Mouse (Mus musculus) right cerebral cortex, postnatal 36 days (tissue): Measurements from ENCODE around the gene Ccdc96.

Source experiments
- DNase-seq, 2 experiments: peaks; one replicate each; pipeline ENCODE4 v3.0.0; 2022; ENCODE audit warnings: low spot score in 2 of 2, mixed read lengths in 1 of 2

Gene Ccdc96

DNA sequence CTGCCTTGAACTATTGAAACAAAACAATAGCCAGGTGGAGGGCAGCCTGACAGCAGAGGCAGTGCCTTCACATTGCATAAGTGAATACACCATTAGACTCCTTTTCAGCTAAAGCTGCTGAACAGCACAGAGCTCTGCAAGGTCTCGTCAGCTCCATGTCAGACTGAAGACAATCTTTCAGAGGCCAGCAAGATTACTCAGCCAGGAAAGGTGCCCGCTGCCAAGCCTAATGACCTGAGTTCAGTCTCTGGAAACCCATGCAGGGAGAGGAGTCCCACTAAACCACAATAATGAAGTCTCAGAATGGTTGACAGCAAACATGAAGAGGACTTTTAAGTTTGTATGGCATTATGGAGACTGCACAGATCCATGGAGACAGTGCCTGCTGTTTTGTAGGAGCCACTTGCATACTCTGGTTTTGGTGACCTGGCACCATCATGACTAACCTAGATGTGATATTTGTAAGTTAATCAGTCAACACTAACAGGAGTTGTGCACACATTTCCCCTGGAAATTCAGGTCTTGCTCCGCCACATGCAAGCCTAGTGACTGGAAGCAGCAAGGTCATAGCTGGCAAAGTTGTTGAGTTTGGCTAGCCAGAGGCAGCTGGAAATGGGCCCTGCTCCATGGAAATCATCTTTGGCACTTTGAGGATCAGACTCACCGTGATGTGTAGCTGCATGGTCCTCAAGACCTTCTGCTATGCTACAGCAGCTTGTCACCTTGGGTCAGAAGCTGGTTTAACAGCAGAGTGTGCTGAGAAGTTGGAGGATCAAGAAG lies 11.3 kb upstream of the Ccdc96 start:
- DNase-seq: no peak

DNA sequence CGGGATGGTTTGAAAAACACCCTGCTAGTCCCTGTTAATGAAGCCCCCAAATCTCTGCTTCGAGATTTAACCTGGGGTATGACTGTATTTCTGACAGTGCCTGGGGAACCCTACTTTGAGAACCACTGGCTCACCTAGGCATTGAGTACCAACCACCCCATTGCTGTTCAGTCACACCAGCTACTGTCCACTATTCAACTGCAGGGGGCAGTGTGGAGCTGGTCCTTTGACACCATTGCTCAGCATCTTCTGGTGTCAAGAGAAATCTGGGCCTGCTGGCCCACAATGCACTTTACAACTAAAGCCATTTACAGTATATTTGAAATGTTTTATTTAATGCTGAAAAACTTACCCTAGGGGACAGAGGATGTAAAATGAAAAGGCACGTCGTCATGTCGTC lies 10.1 kb upstream of the Ccdc96 start:
- peak in 1 of 2 experiments; percentile 42 for DNase-seq

DNA sequence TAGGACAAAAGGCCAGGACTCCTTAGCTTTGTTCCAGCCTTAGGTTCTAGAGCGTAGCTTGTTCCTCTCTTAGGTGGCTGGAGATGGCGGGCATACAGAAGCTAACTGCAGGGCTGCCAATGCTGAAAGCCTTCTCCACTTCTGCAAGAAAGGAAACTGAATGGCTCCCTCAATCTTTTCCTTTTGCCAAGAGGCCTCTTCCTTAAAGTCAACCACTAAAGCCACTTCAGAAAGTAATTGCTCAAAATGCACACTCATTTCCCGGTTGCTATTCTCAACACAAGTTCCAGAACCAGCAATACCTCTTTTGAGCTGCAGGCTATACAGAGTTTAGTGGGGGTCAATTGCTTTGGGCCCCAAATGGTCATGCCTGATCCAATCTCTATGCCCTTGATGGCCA lies 6.9 kb upstream of the Ccdc96 start:
- no peak for DNase-seq

DNA sequence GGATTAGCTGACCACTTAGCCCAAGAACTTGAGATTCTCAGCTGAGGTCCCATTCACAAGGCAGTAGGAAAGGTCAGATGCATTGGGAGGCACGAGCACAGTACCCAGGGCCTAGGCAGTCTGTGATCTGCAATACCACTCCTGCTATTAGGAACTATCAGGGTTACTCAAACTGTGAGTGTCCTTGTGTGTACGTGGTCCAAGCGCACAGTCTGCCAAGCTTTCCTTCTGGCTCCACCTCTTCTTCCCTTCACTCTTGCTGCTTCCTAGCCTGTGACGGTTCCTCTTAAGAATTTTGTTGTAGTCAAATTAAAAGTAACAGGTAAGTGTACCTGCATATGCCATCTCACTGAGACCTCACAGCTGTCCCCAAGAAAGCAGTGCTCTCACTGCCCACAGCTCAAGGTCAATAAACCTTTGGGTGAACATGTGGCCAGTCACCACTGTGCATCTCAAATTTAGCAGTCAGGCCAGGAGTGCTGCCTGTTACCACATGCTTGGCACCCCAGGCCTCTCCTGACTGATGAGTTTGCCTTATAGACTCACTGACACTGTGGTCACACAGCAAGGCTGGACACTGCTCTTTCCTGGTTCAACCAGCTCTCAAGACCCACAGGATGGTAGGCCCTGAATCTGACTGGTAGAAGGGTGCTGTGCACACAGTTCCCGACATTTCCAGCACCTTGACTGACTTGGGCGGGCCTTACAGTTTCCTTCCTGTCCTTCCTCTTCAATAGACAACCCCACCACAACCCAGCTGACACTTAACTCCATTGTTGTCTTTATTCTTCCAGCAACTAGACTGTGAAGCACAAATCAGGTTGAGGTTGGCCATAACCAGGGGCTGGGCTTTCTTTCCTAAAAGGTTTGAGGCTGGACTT lies 5.6 kb upstream of the Ccdc96 start:
- DNase-seq: no peak

DNA sequence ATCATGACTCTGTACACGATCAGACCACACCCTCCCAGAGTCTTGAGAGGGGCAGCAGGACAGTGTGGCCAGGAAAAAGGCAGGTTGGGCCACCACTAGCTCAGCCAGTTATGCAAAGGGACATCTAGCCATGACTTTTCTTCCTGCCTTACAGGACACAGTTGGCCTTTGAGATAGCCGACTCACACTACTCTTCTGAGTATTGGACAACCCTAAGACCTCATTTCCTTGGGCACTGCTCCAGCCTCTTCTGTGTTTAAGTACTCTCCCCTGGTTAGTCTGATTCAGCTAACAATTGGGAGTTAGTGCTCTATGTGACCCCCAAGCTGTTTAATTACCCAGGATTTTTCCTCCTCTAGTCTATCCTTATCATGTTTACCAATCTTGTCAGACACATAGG lies 4.7 kb upstream of the Ccdc96 start:
- DNase-seq: no peak

DNA sequence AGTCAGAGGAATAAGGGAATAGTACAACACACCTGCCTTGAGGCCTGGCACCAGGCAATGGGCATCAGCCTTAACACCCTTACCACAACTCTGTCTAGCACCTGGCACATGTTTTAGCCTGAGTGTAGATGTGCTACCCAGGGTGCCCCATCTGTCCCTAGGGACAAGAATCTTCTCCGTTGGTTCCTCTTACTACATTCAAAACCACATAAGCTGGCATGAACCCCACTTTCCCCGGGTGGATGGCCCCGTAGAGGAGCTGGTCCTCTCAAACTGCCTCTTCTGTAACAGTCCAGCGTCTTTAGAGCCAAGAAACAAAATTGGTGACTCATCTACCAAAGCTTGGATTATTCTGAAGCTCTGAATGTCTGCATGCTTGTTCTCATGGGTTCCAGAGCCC lies 4.0 kb upstream of the Ccdc96 start:
- no peak for DNase-seq

DNA sequence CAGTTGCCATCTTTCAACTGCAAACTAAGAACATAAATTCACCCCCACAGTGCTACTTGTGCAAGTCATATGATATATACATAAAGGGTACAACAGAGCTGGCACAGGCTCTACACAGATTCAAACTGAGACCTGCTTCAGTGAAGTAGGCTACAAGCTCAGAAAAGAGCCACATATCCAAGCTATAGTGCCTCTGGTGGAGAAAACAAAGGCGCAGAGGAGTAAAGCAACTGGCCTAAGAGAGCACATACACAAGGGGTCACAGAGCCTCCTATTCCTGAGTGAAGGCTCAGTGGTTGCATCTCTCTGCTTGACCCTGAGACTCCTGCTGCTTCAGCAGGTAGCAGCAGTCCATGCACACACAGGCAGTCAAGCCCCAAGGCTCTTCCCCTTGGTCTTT lies 3.3 kb upstream of the Ccdc96 start:
- DNase-seq: no peak

DNA sequence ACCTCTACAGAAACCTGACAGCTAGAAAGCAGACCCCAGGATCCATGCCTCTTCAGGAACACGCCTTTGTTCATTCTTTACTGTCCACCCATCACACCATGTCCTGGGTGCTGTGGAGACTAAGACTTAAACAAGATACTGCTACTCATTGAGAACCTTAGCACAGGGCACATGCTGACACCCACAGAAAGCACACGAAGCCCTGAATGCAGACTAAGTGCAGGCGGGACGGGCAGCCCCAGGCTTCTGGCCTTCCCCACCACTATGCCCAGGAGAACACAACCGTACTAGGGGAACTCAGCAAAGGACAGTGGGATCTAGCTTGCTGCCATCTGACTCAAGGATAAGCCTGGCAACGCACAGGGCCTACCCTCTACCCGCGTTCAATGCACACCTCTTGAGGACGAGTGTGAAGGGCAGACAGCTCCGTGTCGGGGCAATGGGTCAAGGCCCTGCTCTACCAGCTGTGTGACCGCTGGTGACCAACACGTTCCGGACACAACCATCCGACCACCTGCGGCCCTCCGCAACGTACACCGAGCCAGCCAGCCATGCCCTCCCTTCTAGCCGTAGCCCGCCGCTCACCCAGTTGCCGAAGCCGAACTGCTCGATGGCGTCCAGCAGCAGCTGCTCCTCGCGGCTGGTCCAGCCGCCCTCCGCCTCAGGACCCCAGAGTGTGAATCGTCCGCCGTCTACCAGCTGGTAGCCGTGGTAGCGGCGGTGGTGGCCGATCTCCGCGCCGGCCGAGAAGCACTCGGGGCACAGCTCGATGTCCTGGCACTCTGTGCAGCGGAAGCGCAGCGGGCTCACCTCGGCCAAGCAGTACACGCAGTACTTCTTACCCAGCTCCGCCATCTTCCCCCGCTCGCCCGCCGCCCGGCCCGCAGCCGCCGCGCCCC lies 936 bp upstream of the Ccdc96 start:
- no peak for DNase-seq

DNA sequence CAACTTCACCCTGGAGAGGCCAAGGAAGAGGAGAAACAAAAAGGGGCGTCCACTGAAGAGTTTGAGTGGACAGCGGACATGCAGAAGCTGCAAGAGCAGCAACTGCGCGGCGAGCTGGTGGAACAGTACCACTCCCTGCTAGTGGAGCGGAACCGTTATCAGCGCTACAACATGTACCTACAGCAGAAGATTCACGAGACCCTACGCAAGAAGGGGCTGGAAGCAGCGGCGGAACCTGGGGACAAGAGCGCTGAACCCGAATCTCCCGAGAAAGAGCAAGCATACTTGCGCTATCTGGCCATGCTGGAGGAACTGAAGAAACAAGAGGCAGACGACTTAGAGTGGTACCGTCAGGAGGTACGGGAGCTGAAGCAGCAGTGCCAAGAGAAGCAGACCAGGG lies 918 bp downstream of the Ccdc96 start:
- DNase-seq: no peak

DNA sequence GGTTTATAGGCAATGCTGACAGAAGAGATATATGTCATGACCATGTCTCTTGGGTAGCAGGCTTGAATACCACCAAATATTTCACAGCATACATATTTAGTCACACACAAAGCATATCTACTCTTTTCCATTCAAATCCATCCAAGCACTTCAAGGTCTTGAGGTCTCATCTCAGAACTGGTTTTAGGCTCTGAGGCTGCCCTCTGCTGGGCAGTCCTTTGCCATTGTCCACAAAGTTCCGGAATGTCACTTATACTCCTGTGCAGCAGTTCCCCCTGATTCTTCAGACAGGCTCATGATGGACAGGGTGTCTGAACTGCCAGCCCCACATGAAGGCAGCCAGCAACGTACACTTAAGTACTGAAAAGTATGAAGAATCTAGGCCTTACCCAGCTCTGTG lies 4.8 kb downstream of the Ccdc96 start:
- no peak for DNase-seq

DNA sequence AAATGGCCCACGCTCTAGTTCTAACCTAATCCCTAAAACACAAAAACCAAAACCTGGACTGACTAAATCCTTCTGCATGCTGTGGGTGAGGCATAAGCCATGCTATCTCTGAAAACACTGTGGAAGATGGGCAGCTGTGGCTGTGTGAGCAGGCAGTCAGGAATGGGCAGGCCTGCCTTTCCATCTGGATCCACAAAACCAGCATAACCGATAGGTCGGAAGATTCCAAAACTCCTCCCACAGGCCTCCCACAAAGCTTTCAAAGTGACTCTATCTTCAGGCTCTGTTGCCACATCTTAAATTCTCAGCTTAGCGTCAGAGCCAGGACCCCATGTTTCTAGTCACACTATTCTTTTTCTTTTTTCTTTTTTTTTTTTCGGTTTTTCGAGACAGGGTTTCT lies 9.5 kb downstream of the Ccdc96 start:
- DNase-seq: peak in 1 of 2 experiments; percentile 55

DNA sequence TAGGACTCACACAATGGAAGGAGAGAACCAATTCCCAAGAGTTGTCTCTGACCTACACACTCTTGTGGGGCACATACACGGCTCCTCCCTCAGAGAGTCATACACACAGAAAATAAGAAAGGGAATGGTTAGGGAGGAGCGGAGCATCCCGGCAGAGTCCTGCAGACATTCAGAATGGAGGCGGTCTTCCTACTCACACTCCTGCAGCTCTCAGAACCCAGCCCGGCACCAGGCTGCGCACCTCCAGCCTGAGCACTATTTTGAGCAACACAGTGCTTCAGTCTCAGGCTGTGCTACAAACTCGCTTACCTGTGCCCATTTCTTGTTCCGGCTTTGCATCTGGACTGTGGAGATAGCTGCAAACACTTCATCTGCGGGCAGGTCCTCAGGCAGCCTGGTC lies 10.3 kb downstream of the Ccdc96 start:
- no peak for DNase-seq

DNA sequence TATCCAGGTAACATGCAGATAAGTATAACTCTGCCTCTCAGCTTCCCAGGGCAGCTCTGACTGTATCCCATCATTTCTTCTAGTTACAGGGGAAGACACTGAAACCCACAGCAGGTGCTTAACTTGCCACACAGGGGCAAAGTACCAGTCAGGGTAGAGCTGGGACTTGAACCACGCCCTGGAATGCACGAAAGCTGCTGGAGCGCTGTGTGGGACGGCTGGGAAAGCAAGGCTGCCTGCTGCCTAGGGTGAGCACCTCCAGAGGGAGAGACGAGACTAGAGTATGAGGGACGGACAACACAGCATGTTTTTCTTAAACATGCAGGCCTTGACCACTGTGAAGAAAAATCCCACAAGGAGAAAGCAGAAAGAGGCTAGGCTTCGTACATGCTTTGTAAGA lies 20.8 kb downstream of the Ccdc96 start:
- no peak for DNase-seq

DNA sequence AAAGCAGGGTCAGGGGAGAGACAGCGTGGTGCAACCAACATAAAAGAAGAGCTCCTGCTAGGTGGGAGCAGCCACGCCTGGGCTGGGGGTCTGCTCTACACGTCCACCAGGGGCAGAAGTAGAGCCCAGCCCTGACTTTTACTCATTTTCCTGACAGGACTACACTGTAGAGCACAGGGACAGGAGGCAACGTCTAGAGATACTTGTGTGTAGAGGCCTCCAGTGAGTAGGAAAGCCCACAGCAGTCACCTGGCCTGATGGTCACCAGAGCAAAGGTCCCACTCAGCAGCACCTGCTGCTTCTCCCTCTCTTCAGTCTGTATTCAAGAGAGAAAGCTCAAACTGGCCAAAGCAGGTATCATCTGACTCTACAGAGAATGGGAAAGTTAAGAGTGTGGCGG lies 21.3 kb downstream of the Ccdc96 start:
- DNase-seq: no peak

DNA sequence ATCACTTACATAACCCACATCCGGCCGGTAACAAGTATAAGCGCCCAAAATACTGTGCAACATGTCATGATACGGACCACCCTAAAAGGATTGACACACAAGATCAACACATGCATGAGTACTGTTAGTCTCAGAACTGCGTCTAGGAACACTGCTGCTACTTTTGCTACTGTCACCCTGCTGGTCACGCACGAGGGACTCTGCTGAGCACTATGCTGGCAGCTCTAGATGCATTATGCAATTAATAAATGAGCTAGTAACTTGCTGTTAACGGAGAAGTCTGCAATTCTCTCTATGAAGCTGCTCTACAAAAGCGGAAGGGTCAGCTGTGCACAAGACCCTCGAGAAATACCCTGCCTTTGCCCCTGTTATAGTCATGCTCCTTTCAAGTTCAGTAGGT lies 24.0 kb downstream of the Ccdc96 start:
- DNase-seq: no peak

DNA sequence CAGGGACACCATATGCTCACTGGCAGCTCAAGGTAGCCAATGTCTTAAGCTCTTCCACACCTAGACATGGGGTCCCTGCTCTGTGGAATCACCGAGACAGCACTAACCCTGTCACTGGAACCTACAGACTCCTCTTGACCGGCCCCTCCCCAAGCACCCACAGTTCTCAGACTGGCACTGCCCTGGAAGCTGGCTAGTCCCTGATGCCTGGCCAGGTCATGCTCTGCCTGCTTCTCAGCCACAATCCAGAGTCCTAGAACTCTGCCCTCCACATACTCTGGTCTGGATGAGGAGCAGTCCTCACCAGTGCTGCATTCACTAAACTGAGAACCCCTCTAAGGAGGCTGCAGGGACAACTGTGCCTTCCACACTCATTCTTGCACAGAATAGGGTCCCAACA lies 26.6 kb downstream of the Ccdc96 start:
- no peak for DNase-seq

DNA sequence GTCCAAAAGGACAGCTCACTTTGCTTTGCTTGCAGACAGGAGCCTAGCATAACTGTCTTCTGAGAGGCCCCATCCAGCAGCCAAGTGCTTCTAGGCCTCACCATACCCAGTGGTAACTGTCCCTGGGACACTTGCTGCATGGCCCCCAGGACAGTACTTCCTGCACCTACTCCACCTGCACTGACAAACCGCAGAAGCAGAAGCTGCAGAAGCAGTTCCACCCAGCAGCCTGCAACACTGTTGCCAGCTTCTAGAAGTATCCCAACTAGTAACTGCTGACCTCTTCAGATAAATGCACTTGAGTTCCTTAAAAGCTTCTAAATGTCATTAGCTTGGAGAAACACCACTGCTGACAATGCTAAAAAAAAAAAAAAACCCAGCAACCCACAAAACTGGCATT lies 30.7 kb downstream of the Ccdc96 start:
- DNase-seq: no peak

DNA sequence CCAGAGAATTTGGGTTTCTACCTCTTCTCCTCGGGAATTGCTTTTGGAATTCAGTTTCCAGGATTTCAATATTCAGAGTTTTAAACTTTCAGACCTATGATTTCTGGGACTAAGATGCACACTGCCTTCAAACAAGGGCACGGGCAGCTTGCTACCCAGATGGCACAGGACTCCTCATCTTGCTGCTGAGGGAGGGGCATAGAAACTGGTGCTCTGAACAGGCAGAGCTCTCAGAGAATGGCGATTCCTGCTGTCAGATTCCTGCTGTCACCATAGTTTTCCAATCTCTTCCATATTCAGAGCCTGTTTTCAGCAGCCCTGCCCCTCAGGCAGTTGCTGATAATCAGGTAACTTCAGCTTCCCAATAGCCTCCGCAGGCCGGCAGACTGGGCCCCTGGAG lies 31.2 kb downstream of the Ccdc96 start:
- no peak for DNase-seq

DNA sequence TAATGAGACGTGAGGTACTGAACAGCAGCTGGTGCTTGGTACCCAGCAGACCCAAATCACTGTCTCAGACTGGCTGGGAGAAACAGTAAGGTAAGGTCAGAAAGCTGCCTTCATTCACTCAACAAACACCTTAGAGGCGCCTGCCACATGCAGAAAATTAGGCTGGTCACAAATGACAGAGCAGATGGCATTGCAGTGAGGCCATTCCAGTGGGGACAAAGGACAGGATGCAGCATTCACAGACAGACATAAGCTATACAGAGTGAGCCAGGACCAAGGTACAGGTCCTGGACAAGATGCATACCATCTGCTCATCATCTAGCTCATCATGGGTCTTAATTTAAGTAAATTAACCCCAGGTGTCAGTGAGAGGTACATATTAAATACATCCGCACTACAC lies 33.2 kb downstream of the Ccdc96 start:
- DNase-seq: no peak

DNA sequence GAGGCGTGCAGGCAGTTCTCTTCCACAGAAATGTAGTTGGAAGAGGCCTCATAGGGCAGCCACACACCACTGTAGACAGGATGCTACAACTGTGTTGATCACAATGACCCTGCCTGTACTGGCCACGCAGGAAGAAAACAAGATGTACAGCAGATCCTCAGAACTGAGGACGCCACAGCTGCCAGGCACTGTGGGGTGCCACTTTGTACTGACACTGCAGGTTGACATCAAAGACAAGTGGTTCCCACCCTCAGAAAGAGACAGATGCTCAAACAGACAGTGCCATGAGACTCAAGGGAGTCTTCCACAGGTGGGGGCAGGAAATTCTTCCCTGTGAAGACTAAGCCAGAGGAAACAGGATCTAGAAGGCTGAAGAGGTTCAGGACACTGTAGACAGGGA lies 35.4 kb downstream of the Ccdc96 start:
- no peak for DNase-seq

DNA sequence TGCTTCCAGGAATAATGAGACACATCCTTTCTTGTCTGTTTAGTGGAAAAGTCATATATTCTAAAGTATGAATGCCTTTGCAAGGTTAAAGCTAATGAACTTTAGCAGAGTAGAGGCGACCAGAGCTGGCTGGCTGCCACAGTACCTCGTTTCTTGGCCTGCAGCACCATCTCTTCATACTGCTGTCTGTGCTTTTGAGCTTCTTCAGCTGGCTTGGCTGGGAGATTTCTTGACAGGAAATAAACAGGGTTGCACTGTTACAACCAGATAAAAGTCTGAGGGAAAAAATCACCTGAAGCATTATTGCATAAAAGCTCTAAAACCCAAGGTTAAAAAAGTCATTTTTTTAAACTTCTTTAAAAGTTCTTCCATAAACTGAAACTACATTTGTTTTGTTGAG lies 38.4 kb downstream of the Ccdc96 start:
- DNase-seq: no peak

DNA sequence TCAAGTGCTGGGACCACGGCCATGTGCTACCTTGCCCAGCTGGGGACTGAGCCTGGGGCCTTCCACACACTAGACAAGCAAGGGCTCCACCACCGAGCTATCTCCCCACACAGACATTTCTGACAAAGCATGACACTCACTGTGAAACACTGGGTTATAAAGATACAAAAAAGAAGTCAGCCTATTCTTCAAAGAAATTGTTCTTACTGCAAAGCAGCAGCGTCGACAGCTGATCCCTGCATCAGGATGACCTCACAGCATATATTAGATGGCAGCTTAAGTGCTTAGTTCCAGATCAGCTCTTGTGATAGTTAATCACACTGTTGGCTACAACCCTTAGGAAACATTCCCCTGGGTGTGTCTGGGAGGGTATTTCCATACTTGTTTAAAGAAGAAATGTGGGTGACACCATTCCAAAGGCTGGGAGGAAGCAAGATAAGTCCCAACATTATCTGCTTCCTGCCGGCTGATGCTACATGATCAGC lies 38.9 kb downstream of the Ccdc96 start:
- no peak for DNase-seq
